Mouse (Mus musculus) neutrophil, adult 59 days (primary cell): ENCODE results near the gene Ppp2r5d. TPM values are rescaled to one million over a fixed set of nuclear protein-coding genes. Genes with fewer than 3 reads are reported as not detected.

Experiments
- total RNA-seq, 2 experiments: library from RNA; stranded (reverse); gene quantifications; 1 replicate in 1 of 2; 2 replicates in 1 of 2; pipeline ENCODE4 v1.2.4; 2023

The Ppp2r5d gene
- total RNA-seq: 10 to 100 TPM; 24.7 to 30.7 TPM

GRCm38 (mm10) chr17:46704887-46705835 lies at the start of gene Ppp2r5d:
TSS of gene Ppp2r5d (minus strand) at chr17:46705111.

GRCm38 (mm10) chr17:46751794-46752556 lies 47.1 kb upstream of the Ppp2r5d start, which contains the start of gene Cnpy3:
TSS of gene Cnpy3 (minus strand) at chr17:46752214.

GRCm38 (mm10) chr17:46728904-46729318 lies 24.0 kb upstream of the Ppp2r5d start, which contains the start of gene Gnmt:
TSS of gene Gnmt (minus strand) at chr17:46729168.

GRCm38 (mm10) chr17:46710959-46711597 lies 6.2 kb upstream of the Ppp2r5d start, which contains the start of gene Pex6:
TSS of gene Pex6 (plus strand) at chr17:46711463.

GRCm38 (mm10) chr17:46680760-46681373 lies 24.0 kb downstream of the Ppp2r5d start, which contains the start of gene Klhdc3:
TSS of gene Klhdc3 (minus strand) at chr17:46680914.

GRCm38 (mm10) chr17:46678416-46678815 lies 26.5 kb downstream of the Ppp2r5d start, which contains the start of gene Mea1:
TSS of gene Mea1 (plus strand) at chr17:46678793.

GRCm38 (mm10) chr17:46673850-46674529 lies 30.9 kb downstream of the Ppp2r5d start, which contains the start of gene Rrp36:
TSS of gene Rrp36 (minus strand) at chr17:46674352.

GRCm38 (mm10) chr17:46650232-46651031 lies 54.5 kb downstream of the Ppp2r5d start, which contains the start of gene Cul7:
TSS of gene Cul7 (plus strand) at chr17:46650337.

GRCm38 (mm10) chr17:46645561-46646321 lies 59.2 kb downstream of the Ppp2r5d start, which contains the start of the genes Klc4 and Mrpl2:
TSS of gene Klc4 (minus strand) at chr17:46646022.
TSS of gene Mrpl2 (plus strand) at chr17:46646229.

Other genes starting within 250 kb of the Ppp2r5d start
- not detected for gene Ttbk1, start 217.4 kb downstream of the Ppp2r5d start, total RNA-seq
- gene Dnph1, start 208.4 kb downstream of the Ppp2r5d start, total RNA-seq: 1 to 10 TPM; 3.7 to 5.4 TPM
- 1 to 10 TPM; 3.3 to 4.3 TPM for gene Cul9, start 158.7 kb downstream of the Ppp2r5d start, total RNA-seq
- 10 to 100 TPM; 51.5 to 56.3 TPM for gene Srf, start 148.9 kb downstream of the Ppp2r5d start, total RNA-seq
- under 1 TPM; 0.33 to 0.57 TPM for gene Ptk7, start 75.6 kb downstream of the Ppp2r5d start, total RNA-seq
- gene Klc4, start 59.1 kb downstream of the Ppp2r5d start, total RNA-seq: 10 to 100 TPM; 22.9 to 26.0 TPM
- 10 to 100 TPM; 22.4 to 22.6 TPM for gene Mrpl2, start 58.9 kb downstream of the Ppp2r5d start, total RNA-seq
- 1 to 10 TPM; 3.5 to 3.6 TPM for gene Cul7, start 54.8 kb downstream of the Ppp2r5d start, total RNA-seq
- gene Rrp36, start 30.8 kb downstream of the Ppp2r5d start, total RNA-seq: 10 to 100 TPM; 13.3 to 16.9 TPM
- gene Mea1, start 26.3 kb downstream of the Ppp2r5d start, total RNA-seq: 10 to 100 TPM; 41.6 to 50.6 TPM
- 10 to 100 TPM; 48.5 to 51.8 TPM for gene Klhdc3, start 24.2 kb downstream of the Ppp2r5d start, total RNA-seq
- 10 to 100 TPM; 19.7 to 20.7 TPM for gene Pex6, start 6.4 kb upstream of the Ppp2r5d start, total RNA-seq
- gene Gnmt, start 24.1 kb upstream of the Ppp2r5d start, total RNA-seq: 1 to 10 TPM; 3.2 to 4.0 TPM
- 100 to 1,000 TPM in 1 of 2 experiments, 10 to 100 TPM in 1; 84.1 to 101 TPM for gene Cnpy3, start 47.1 kb upstream of the Ppp2r5d start, total RNA-seq
- gene Ptcra, start 58.6 kb upstream of the Ppp2r5d start, total RNA-seq: not detected
- gene 2310039H08Rik, start 67.5 kb upstream of the Ppp2r5d start, total RNA-seq: 10 to 100 TPM in 1 of 2 experiments, 1 to 10 TPM in 1; 9.7 to 10.0 TPM
- gene Rpl7l1, start 77.6 kb upstream of the Ppp2r5d start, total RNA-seq: 10 to 100 TPM; 39.7 to 45.5 TPM
- 10 to 100 TPM; 33.6 to 43.1 TPM for gene Bicral, start 153.4 kb upstream of the Ppp2r5d start, total RNA-seq
- gene Tbcc, start 185.6 kb upstream of the Ppp2r5d start, total RNA-seq: 10 to 100 TPM; 12.2 to 13.9 TPM
- not detected for gene Prph2, start 205.3 kb upstream of the Ppp2r5d start, total RNA-seq